Mouse (Mus musculus): ENCODE data around the gene Psg19. TPM values are rescaled to one million over a fixed set of nuclear protein-coding genes. Genes with fewer than 3 reads are reported as not detected.
"Not testable (repeated sequence)": the region's sequence is repeated elsewhere in the genome, so short reads cannot be mapped to it uniquely, and the experiment has no call there.

Psg19 gene
- total RNA-seq, 2 experiments from 2014 or later = not detected

- DNase-seq (ENCODE audit: extremely low spot score in 1 of 2, low spot score in 1 of 2) = not testable (repeated sequence)
These were observed 50.9 kb downstream of the Psg19 start for GRCm38 (mm10) chr7:18747420-18747819.

GRCm38 (mm10) chr7:18746189-18746860 is 52.0 kb downstream of the Psg19 start:
- DNase-seq (ENCODE audit: extremely low spot score in 1 of 2, low spot score in 1 of 2) = no peak

Other genes with a start within 250 kb of the Psg19 start
- not detected for gene Psg27, start 231.2 kb downstream of the Psg19 start, total RNA-seq (2021)
- gene Psg23, start 182.0 kb downstream of the Psg19 start, total RNA-seq (2021) = not detected
- gene Psg21, start 141.8 kb downstream of the Psg19 start, total RNA-seq (2021) = not detected
- not detected for gene Psg20, start 112.3 kb downstream of the Psg19 start, total RNA-seq (2021)
- gene Psg22, start 80.4 kb downstream of the Psg19 start, total RNA-seq (2021) = not detected
- not detected for gene Psg17, start 23.1 kb upstream of the Psg19 start, total RNA-seq (2021)
- 1 to 10 TPM; 1.9 to 2.2 TPM for gene Mill2, start 41.4 kb upstream of the Psg19 start, total RNA-seq (2021)
- gene Pglyrp1, start 72.8 kb upstream of the Psg19 start, total RNA-seq (2021) = 10 to 100 TPM in 1 of 2 experiments, 1 to 10 TPM in 1; 8.6 to 17.9 TPM
- 10 to 100 TPM in 1 of 2 experiments, 1 to 10 TPM in 1; 9.5 to 13.5 TPM for gene Ccdc61, start 111.9 kb upstream of the Psg19 start, total RNA-seq (2021)
- gene Nova2, start 127.4 kb upstream of the Psg19 start, total RNA-seq (2021) = 10 to 100 TPM; 69.2 to 93.3 TPM
- under 1 TPM; 0.17 to 0.70 TPM for gene Nanos2, start 188.9 kb upstream of the Psg19 start, total RNA-seq (2021)
- gene Mypop, start 192.7 kb upstream of the Psg19 start, total RNA-seq (2021) = 10 to 100 TPM; 44.9 to 48.3 TPM
- 10 to 100 TPM; 51.7 to 53.5 TPM for gene Irf2bp1, start 205.5 kb upstream of the Psg19 start, total RNA-seq (2021)
- gene Foxa3, start 225.0 kb upstream of the Psg19 start, total RNA-seq (2021) = not detected
- 100 to 1,000 TPM; 111 to 113 TPM for gene Sympk, start 225.9 kb upstream of the Psg19 start, total RNA-seq (2021)

All from layer of hippocampus, postnatal 25 days (tissue).